Mouse (Mus musculus) cerebellum, adult 18-20 months (tissue): ENCODE results near the gene Ap1s1.
A peak's percentile ranks its signal among the peaks of the same experiment; 100 is the strongest.

ENCODE experiments used
- DNase-seq, 2 experiments: peaks; one replicate each; pipeline ENCODE4 v3.0.0; 2021

The Ap1s1 gene

GRCm38 (mm10) chr5:137045402-137046323 is at the start of gene Ap1s1:
Gene Ap1s1, minus strand, starts transcription at chr5:137046135.
- peak; percentile 99 for DNase-seq

DNA sequence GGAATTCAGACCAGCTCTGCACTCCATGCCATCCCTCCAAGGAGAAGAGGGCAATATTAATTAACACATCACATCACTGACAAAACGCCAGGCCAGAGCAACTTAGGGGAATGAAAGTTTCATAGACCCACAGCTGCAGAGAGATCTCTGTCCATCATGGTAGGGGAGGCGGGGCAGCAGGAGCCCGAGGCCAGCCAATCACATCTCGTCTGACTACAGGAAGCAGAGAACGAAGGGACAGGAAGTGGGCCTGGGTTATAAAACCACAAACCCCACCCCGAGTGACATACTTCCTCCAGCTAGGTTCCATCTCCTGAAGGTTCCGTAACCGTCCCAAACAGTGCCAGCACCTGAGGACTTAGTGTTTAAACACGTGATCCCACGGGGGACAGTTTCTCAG is 49.2 kb upstream of the Ap1s1 start:
- DNase-seq, result no peak

- DNase-seq, result no peak
These were observed 47.8 kb upstream of the Ap1s1 start for GRCm38 (mm10) chr5:137093720-137094119.

- no peak for DNase-seq
These were observed 45.6 kb upstream of the Ap1s1 start for GRCm38 (mm10) chr5:137091560-137091959.

- DNase-seq, result no peak
These were observed 44.9 kb upstream of the Ap1s1 start for GRCm38 (mm10) chr5:137090870-137091269.

DNA sequence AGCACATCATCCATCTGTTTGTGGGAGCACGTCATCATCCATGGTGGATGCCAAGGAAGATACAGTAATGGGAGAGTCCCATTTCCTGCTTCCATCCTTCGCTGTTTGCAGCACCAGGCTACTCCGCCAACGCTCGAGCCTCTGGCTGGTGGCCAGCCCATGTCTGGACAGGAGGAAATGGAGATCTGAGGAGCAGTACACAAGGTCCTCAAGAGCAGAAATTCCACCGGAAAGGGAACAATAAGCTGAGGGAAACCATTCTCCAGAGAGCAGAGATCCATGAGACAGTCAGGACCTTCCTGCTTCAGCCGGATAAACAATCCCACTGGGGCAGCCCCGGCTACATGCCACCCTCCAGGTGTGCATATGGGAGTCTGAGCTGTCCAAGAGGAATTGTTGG is 41.5 kb upstream of the Ap1s1 start:
- no peak for DNase-seq

- DNase-seq, result no peak
These were observed 39.8 kb upstream of the Ap1s1 start for GRCm38 (mm10) chr5:137085731-137086130.

GRCm38 (mm10) chr5:137085021-137085420 is 39.1 kb upstream of the Ap1s1 start:
- no peak for DNase-seq

DNA sequence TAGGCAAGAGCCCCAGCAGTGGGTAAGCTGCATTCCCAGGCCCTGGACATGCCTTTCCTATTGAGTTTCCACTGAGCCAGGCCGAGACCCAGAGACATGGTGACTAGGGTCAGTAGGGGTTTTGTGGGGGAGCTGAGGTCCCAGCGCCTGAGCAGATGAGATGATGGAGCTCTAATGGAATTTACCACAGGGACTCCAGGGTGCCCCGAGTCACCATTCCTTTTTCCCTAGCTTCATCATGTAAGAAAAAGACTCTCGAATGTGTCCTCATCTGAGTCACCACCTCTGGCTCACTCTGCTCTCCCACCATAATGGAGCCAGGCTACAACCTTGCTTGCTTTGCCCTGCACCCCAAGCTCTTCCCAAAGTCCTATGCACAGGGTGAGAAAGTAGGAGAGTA is 37.1 kb upstream of the Ap1s1 start:
- DNase-seq, result no peak

- DNase-seq, result no peak
These were observed 33.9 kb upstream of the Ap1s1 start for GRCm38 (mm10) chr5:137079849-137080248.

- no peak for DNase-seq
These were observed 32.7 kb upstream of the Ap1s1 start for GRCm38 (mm10) chr5:137078616-137079015.

DNA sequence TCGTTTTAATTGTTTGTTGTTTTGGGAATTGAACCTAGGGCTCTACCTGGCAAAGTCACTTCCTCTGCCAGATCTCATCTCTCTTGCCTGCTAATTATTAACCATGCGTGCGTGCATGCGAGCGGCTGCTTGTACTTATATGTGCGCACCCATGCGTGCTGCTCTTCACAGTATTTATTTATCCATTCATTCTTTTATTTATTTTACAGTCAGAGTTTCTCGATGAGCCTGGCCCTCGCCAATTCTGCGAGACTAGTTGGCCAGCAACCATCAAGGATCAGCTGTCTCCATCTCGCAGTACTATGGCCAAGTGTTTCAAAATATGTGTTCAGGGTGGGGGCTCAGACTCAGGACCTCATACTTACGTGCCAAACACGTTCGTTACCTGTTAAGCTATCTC is 32.1 kb upstream of the Ap1s1 start:
- no peak for DNase-seq

GRCm38 (mm10) chr5:137077187-137077586 is 31.3 kb upstream of the Ap1s1 start:
- DNase-seq, result no peak

- DNase-seq, result peak; percentile 12 to 14
These were observed 30.4 kb upstream of the Ap1s1 start for GRCm38 (mm10) chr5:137076191-137076930.

DNA sequence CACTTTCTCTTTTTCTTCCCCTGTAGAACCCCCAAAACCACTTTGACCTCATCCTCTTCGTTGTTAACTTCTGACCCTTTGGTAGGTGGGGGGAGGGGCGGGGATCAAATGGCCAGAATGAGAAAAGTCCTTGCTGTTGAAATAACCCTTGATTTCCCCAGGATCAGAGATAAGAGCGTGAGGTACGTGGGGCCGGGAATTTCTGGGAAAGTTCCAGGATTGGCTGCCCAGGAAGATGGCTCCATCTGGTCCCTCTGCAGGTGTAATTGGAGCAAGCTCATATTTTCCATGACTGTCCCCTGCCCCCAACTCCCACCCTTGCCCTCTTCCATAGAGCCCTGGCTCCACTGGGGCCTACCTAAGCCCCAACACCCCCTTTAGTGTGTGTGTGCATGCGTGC is 29.8 kb upstream of the Ap1s1 start:
- DNase-seq, result peak; percentile 44 to 55

GRCm38 (mm10) chr5:137074191-137074651 is 28.3 kb upstream of the Ap1s1 start:
- DNase-seq, result no peak

GRCm38 (mm10) chr5:137073141-137073540 is 27.2 kb upstream of the Ap1s1 start:
- DNase-seq, result no peak

GRCm38 (mm10) chr5:137072079-137072960 is 26.4 kb upstream of the Ap1s1 start, which contains the start of gene Serpine1:
Gene Serpine1, minus strand, starts transcription at chr5:137072268.
- peak; percentile 21 to 29 for DNase-seq

DNA sequence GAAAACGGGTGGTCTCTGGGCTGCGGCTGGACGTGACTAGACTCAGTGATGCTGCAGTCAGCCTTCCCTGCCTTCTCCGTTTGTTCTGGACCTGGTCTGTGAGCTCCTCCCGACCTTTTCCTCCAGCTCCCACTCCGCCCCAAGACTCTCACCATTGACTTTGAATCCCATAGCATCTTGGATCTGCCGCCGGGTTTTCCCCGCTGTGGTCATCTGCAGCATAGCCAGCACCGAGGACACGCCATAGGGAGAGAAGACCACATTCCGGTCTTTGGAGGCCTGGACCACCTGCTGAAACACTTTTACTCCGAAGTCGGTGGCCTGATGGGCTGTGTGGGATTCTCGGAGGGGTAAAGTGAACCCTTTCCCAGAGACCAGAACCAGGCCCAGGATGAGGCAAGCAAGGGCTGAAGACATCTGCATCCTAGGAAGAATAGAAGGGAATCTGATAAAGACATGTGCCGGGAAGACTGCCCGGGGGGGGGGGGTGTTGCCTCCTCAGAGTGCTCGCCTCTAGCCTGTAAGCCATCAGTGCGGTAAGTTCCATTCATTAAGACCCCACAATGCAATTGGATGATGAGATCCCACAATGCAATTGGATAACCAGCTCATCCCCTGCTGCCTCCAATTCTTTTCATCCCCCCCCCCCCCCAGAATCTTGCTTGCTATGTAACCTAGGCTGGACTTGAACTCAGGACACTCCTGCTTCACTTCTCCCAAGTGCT is 25.1 kb upstream of the Ap1s1 start:
- DNase-seq, result no peak

DNA sequence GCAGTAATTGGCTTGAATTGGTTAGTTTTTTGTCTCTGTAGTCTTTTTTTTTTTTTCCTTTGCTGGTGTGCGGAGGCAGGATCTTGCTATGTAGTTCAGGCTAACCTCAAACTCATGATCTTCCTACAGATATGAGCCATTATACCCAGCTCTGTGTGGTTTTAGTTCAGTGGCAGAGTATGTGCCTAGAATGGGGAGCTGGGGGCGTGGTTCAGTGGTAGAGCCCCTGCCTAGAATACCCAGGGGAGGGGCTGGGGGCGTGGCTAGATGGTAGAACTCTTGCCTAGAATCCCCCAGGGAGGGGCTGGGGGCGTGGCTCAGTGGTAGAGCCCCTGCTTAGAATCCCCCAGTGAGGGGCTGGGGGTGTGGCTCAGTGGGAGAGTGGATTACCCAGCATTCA is 22.8 kb upstream of the Ap1s1 start:
- no peak for DNase-seq

GRCm38 (mm10) chr5:137065923-137066322 is 20.0 kb upstream of the Ap1s1 start:
- DNase-seq, result no peak

- no peak for DNase-seq
These were observed 19.5 kb upstream of the Ap1s1 start for GRCm38 (mm10) chr5:137065454-137065853.
